Mouse (Mus musculus) CH12.LX (cell line): ENCODE data around the gene Lekr1. TPM values are rescaled to one million over a fixed set of nuclear protein-coding genes. Genes with fewer than 3 reads are reported as not detected.
A peak's percentile ranks its signal among the peaks of the same experiment; 100 is the strongest.

Source experiments
- DNase-seq: peaks from one replicate; pipeline ENCODE4 v3.0.0-alpha.2; 2013; ENCODE audit errors: extremely low read depth
- H3K27ac ChIP-seq: 2 replicates; pipeline ENCODE4 v1.5.1; 2012; ENCODE audit warnings: low read depth, mild to moderate bottlenecking, control low read depth, moderate library complexity; ENCODE audit not compliant: insufficient read depth
- H3K27me3 ChIP-seq: replicated peaks from 2 replicates; pipeline ENCODE3; 2012; ENCODE audit warnings: inconsistent platforms
- H3K36me3 ChIP-seq, 2 experiments: replicated peaks in 1 of 2; 2 replicates each; pipeline versions ENCODE3 to v1.6.1; 2012; ENCODE audit warnings: inconsistent platforms in 1 of 2, low read length in 1 of 2, mild to moderate bottlenecking in 1 of 2, mixed read lengths in 1 of 2, moderate library complexity in 1 of 2; ENCODE audit not compliant: control insufficient read depth in 1 of 2, insufficient read depth in 1 of 2
- H3K4me1 ChIP-seq, 2 experiments: 2 replicates each; pipeline ENCODE4 v1.6.1; 2012; ENCODE audit warnings: inconsistent platforms in 1 of 2, moderate library complexity in 1 of 2; ENCODE audit not compliant: insufficient read depth in 2 of 2, control insufficient read depth in 1 of 2
- H3K4me2 ChIP-seq: 2 replicates; pipeline ENCODE4 v1.6.1; 2012; ENCODE audit warnings: low read depth, mild to moderate bottlenecking, control low read depth; ENCODE audit not compliant: poor library complexity, insufficient read depth, severe bottlenecking
- H3K4me3 ChIP-seq, 3 experiments: fragments of 150-350 bp in 1 of 3; sonication (generic) in 1 of 3; replicated peaks in 1 of 3; 2 replicates each; pipeline versions ENCODE3 to v1.5.1; 2011 to 2012; ENCODE audit warnings: low read depth in 2 of 3, low read length in 2 of 3, mild to moderate bottlenecking in 2 of 3, moderate library complexity in 2 of 3, control low read depth in 1 of 3, improper control_type of control experiment in 1 of 3, inconsistent platforms in 1 of 3, mixed read lengths in 1 of 3; ENCODE audit not compliant: poor library complexity in 1 of 3
- H3K79me2 ChIP-seq: replicated peaks from 2 replicates; pipeline ENCODE4 v1.6.1; 2012; ENCODE audit warnings: mild to moderate bottlenecking, moderate library complexity; ENCODE audit not compliant: control insufficient read depth, poor library complexity, insufficient read depth, severe bottlenecking; ENCODE audit errors: extremely low read depth
- H3K9ac ChIP-seq: 2 replicates; pipeline ENCODE4 v1.6.1; 2012; ENCODE audit warnings: low read depth, mild to moderate bottlenecking, control low read depth, moderate library complexity; ENCODE audit not compliant: insufficient read depth
- H3K9me3 ChIP-seq: replicated peaks from 2 replicates; pipeline ENCODE3; 2012; ENCODE audit warnings: low read length, inconsistent platforms, mixed read lengths
- BHLHE40 ChIP-seq: IDR thresholded peaks from 2 replicates; pipeline ENCODE4 v1.6.1; 2011; ENCODE audit warnings: mild to moderate bottlenecking, low read depth, low read length, improper control_type of control experiment
- CHD1 ChIP-seq: IDR thresholded peaks from 2 replicates; pipeline ENCODE4 v1.6.1; 2012; ENCODE audit warnings: low read depth, low read length, improper control_type of control experiment, inconsistent platforms
- CHD2 ChIP-seq: IDR thresholded peaks from 2 replicates; pipeline ENCODE4 v1.6.1; 2011; ENCODE audit warnings: low read length, improper control_type of control experiment
- CTCF ChIP-seq, 2 experiments: IDR thresholded peaks in 1 of 2; conservative IDR thresholded peaks in 1 of 2; 2 replicates each; pipeline ENCODE4 v1.5.1; 2011 to 2012; ENCODE audit warnings: low read depth in 2 of 2, low read length in 2 of 2, improper control_type of control experiment in 1 of 2, inconsistent platforms in 1 of 2, mild to moderate bottlenecking in 1 of 2, moderate library complexity in 1 of 2
- ELF1 ChIP-seq: IDR thresholded peaks from 2 replicates; pipeline ENCODE4 v1.6.1; 2014; ENCODE audit warnings: low read depth, mild to moderate bottlenecking, inconsistent platforms, low read length, improper control_type of control experiment
- ETS1 ChIP-seq: conservative IDR thresholded peaks from 2 replicates; pipeline ENCODE4 v1.6.1; 2012; ENCODE audit warnings: low read depth, mild to moderate bottlenecking, inconsistent platforms, low read length, improper control_type of control experiment, moderate library complexity
- GABPA ChIP-seq: IDR thresholded peaks from 2 replicates; pipeline ENCODE4 v1.6.1; 2012; ENCODE audit warnings: low read depth, low read length, improper control_type of control experiment, inconsistent platforms; ENCODE audit not compliant: insufficient replicate concordance
- HCFC1 ChIP-seq: IDR thresholded peaks from 2 replicates; pipeline ENCODE4 v1.6.1; 2012; ENCODE audit warnings: low read depth, mild to moderate bottlenecking, inconsistent platforms, low read length, improper control_type of control experiment
- IRF4 ChIP-seq: IDR thresholded peaks from 2 replicates; pipeline ENCODE4 v1.6.1; 2014; ENCODE audit warnings: low read depth, mild to moderate bottlenecking, inconsistent platforms, low read length, improper control_type of control experiment
- JUN ChIP-seq: IDR thresholded peaks from 2 replicates; pipeline ENCODE4 v1.6.1; 2011; ENCODE audit warnings: low read depth, mild to moderate bottlenecking, low read length, improper control_type of control experiment, moderate library complexity; ENCODE audit not compliant: insufficient read depth
- MAX ChIP-seq: IDR thresholded peaks from 2 replicates; pipeline ENCODE4 v1.6.1; 2011; ENCODE audit warnings: low read length, improper control_type of control experiment
- MAZ ChIP-seq: IDR thresholded peaks from 2 replicates; pipeline ENCODE4 v1.6.1; 2012; ENCODE audit warnings: low read depth, mild to moderate bottlenecking, inconsistent platforms, low read length, improper control_type of control experiment, moderate library complexity
- MEF2A ChIP-seq: IDR thresholded peaks from 2 replicates; pipeline ENCODE4 v1.6.1; 2014; ENCODE audit warnings: low read depth, mild to moderate bottlenecking, inconsistent platforms, low read length, improper control_type of control experiment, borderline replicate concordance
- MXI1 ChIP-seq: IDR thresholded peaks from 2 replicates; pipeline ENCODE4 v1.6.1; 2011; ENCODE audit warnings: mild to moderate bottlenecking, low read depth, low read length, improper control_type of control experiment
- MYC ChIP-seq: IDR thresholded peaks from 2 replicates; pipeline ENCODE4 v1.6.1; 2011; ENCODE audit warnings: low read depth, mild to moderate bottlenecking, improper control_type of control experiment, low read length
- NELFE ChIP-seq: IDR thresholded peaks from 2 replicates; pipeline ENCODE4 v1.6.1; 2011; ENCODE audit warnings: low read depth, low read length, improper control_type of control experiment
- NRF1 ChIP-seq: IDR thresholded peaks from 2 replicates; pipeline ENCODE4 v1.6.1; 2014; ENCODE audit warnings: low read depth, mild to moderate bottlenecking, inconsistent platforms, low read length, improper control_type of control experiment, moderate library complexity
- POLR2A ChIP-seq: IDR thresholded peaks from 2 replicates; pipeline ENCODE4 v1.6.1; 2011; ENCODE audit warnings: low read depth, mild to moderate bottlenecking, improper control_type of control experiment, low read length
- RAD21 ChIP-seq: IDR thresholded peaks from 2 replicates; pipeline ENCODE4 v1.6.1; 2011; ENCODE audit warnings: low read depth, mild to moderate bottlenecking, low read length, improper control_type of control experiment, moderate library complexity
- RCOR1 ChIP-seq: conservative IDR thresholded peaks from 2 replicates; pipeline ENCODE4 v1.6.1; 2012; ENCODE audit warnings: low read depth, mild to moderate bottlenecking, inconsistent platforms, low read length, improper control_type of control experiment
- SIN3A ChIP-seq: IDR thresholded peaks from 2 replicates; pipeline ENCODE4 v1.6.1; 2012; ENCODE audit warnings: low read length, improper control_type of control experiment, inconsistent platforms
- SMC3 ChIP-seq: IDR thresholded peaks from 2 replicates; pipeline ENCODE4 v1.6.1; 2011; ENCODE audit warnings: low read depth, low read length, improper control_type of control experiment
- TCF12 ChIP-seq: IDR thresholded peaks from 2 replicates; pipeline ENCODE4 v1.6.1; 2014; ENCODE audit warnings: low read depth, mild to moderate bottlenecking, inconsistent platforms, low read length, improper control_type of control experiment
- ZC3H11A ChIP-seq: IDR thresholded peaks from 2 replicates; pipeline ENCODE4 v1.6.1; 2012; ENCODE audit warnings: low read depth, mild to moderate bottlenecking, inconsistent platforms, low read length, improper control_type of control experiment
- ZMIZ1 ChIP-seq: IDR thresholded peaks from 2 replicates; pipeline ENCODE4 v1.6.1; 2012; ENCODE audit warnings: low read depth, mild to moderate bottlenecking, inconsistent platforms, low read length, improper control_type of control experiment
- dilution Hi-C: fragments of 300-500 bp; cut with MboI; formaldehyde crosslinking; loops from 2 replicates; pipeline ENCODE4 v1.14.3; 2020; ENCODE audit warnings: low sequenced_read_pairs; ENCODE audit not compliant: extremely low pct_unique_long_range_greater_than_20kb, extremely low pct_ligation_motif_present
- in situ Hi-C: fragments of 300-500 bp; cut with MboI; formaldehyde crosslinking; loops from 3 replicates; pipeline ENCODE4 v1.14.3; 2019; ENCODE audit warnings: low sequenced_read_pairs, low pct_ligation_motif_present, low pct_unique_long_range_greater_than_20kb, mixed read lengths
- polyA plus RNA-seq: library from polyadenylated mRNA; unstranded; fragments of >175 nt; gene quantifications from 2 replicates; pipeline ENCODE4 v1.2.1, GENCODE M21; 2012; ENCODE audit warnings: low read depth; ENCODE audit not compliant: insufficient read length
- total RNA-seq, 2 experiments: library from RNA; depleted of rRNA; stranded (reverse); fragments of 300-350 nt in 1 of 2; fragments of >200 nt in 1 of 2; gene quantifications; 2 replicates each; pipeline ENCODE4 v1.2.3; 2012 to 2014

Gene Lekr1
- total RNA-seq (2012; rRNA removed), result 0.92 and 1.4 TPM in 2 replicates
- 0.47 and 0.78 TPM in 2 replicates for total RNA-seq (2014; rRNA removed)
- 0.17 and 0.26 TPM in 2 replicates for polyA plus RNA-seq

- dilution Hi-C loops (no loop called here), in situ Hi-C loops (loop anchor here (25.0 kb wide), 1 partner anchor 279 kb away; the partner anchor contains the start of gene Ssr3)
- no peaks in the 10 kb centered on the region for H3K9me3 ChIP-seq
- no peaks in the 10 kb centered on the region for H3K79me2 ChIP-seq
- peak within 1 kb of the TSS; percentile 18; the same call in 1 of the 2 replicates for H3K27ac ChIP-seq
- no peak for TF ChIP-seq RAD21
- no peak for TF ChIP-seq CTCF (conservative IDR thresholded peaks at IDR 0.05 in 1 of 2, IDR thresholded peaks at IDR 0.05 in 1 of 2; ENCODE audit: low read depth in 2 of 2, low read length in 2 of 2)
- TF ChIP-seq CHD1, result no peak
- no peak for TF ChIP-seq ZC3H11A
- TF ChIP-seq MAX, result peak; percentile 71
- peak; percentile 68 for TF ChIP-seq NELFE
- TF ChIP-seq MEF2A, result peak; percentile 38; the same call in 1 of the 2 replicates
- TF ChIP-seq MXI1, result peak; percentile 98
- TF ChIP-seq ETS1, result peak; percentile 39
- no peak for TF ChIP-seq RCOR1
- 0 out of 2 replicates have a peak, but pooled peaks have one; percentile 18 for TF ChIP-seq MYC
- peak; percentile 72 for TF ChIP-seq HCFC1
- TF ChIP-seq ZMIZ1, result peak; percentile 49; the same call in 1 of the 2 replicates
- no peak for TF ChIP-seq SMC3
- TF ChIP-seq SIN3A, result peak; percentile 88
- TF ChIP-seq IRF4, result peak; percentile 68
- TF ChIP-seq BHLHE40, result peak; percentile 67
- no peak for TF ChIP-seq NRF1
- TF ChIP-seq CHD2, result no peak
- peak; percentile 98 for TF ChIP-seq ELF1
- peak; percentile 81 for TF ChIP-seq POLR2A
- peak; percentile 97 for TF ChIP-seq MAZ
- peak; percentile 77 for TF ChIP-seq TCF12
- no peak for TF ChIP-seq JUN
- TF ChIP-seq GABPA, result peak; percentile 97
- TF ChIP-seq, all 38 proteins: peak for 16
- peak; percentile 42 for DNase-seq
- Histone ChIP-seq H3K36me3 (no peaks in the 10 kb centered on the region), H3K9ac (peak within 1 kb of the TSS; percentile 94), H3K4me2 (peak within 1 kb of the TSS; percentile 80), H3K27me3 (no peaks in the 10 kb centered on the region), H3K4me1 (peaks cover 8 to 25% of the 10 kb centered on the region in 2 experiments), H3K4me3 (peak within 1 kb of the TSS; percentile 46 to 64 (median 55))
These were observed at the start of gene Lekr1 for GRCm38 (mm10) chr3:65665977-65666766. Gene Lekr1, plus strand, starts transcription at chr3:65666228.
